Comparison of ENCODE assay signal across 8 mouse cellular contexts in the genomic region with DNA sequence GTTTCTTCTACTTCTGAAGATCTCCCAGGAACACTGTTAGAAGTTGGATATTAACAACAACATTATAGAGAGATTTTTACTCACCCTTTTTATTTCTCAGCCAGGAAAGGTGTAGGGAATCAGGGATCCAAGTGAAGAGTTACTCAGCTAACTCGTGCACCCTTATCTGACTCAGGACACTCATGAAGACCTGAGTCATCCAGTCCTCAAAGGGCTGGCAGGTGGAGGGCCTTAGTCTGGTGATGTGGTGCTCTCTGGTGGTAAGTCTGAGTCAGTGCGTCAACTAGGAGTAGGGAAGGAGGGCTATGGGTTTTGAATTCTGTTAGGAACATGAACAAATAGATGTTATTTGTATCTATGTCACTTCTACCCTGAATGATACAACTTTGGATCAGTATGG. TPM values are rescaled to one million over a fixed set of nuclear protein-coding genes. Genes with fewer than 3 reads are reported as not detected.
DNase-seq lines count a peak whose midpoint lies in the region; ATAC-seq lines count a peak whose summit lies in the region.

No protein-coding gene starts in this region.

- H3K4me1 ChIP-seq in limb, embryonic 11.5 days (ENCODE audit: control insufficient read depth, insufficient read depth, low read length) = no peaks in the 10 kb centered on the region
- 0 out of 2 replicates have a peak, but pooled peaks cover 4% of the 10 kb centered on the region for H3K4me1 ChIP-seq in limb, embryonic 10.5 days
- H3K4me1 ChIP-seq in liver, embryonic 11.5 days (replicated peaks; ENCODE audit: control insufficient read depth, insufficient read depth, low read length) = peaks cover 7% of the 10 kb centered on the region; the same call in 1 of the 2 replicates

- no peak overlapping the region for H3K4me2 ChIP-seq in limb, embryonic 11.5 days (ENCODE audit: low read depth, severe bottlenecking)
- no peak overlapping the region for H3K4me2 ChIP-seq in liver, embryonic 11.5 days

- H3K9ac ChIP-seq in limb, embryonic 11.5 days (ENCODE audit: low read length) = no peak overlapping the region
- H3K9ac ChIP-seq in liver, embryonic 11.5 days (ENCODE audit: low read depth, low read length) = no peak overlapping the region

- no peak overlapping the region for H3K4me3 ChIP-seq in limb, embryonic 11.5 days (ENCODE audit: low read depth, low read length)
- no peak overlapping the region for H3K4me3 ChIP-seq in limb, embryonic 10.5 days
- H3K4me3 ChIP-seq in liver, embryonic 11.5 days (ENCODE audit: low read depth, low read length) = no peak overlapping the region

- no peaks in the 10 kb centered on the region for H3K9me3 ChIP-seq in limb, embryonic 11.5 days (ENCODE audit: control insufficient read depth, low read length)
- H3K9me3 ChIP-seq in limb, embryonic 10.5 days (replicated peaks) = no peaks in the 10 kb centered on the region
- no peaks in the 10 kb centered on the region for H3K9me3 ChIP-seq in liver, embryonic 11.5 days (ENCODE audit: control insufficient read depth, low read length)

- ATAC-seq in limb, embryonic 11.5 days (ENCODE audit: insufficient number of reproducible peaks, low FRiP score, low TSS enrichment, low read depth) = no peak
- ATAC-seq in liver, embryonic 11.5 days (replicated peaks; ENCODE audit: low FRiP score) = peak; percentile 76

- WGBS in limb, embryonic 11.5 days = 10% methylated on average over 2 of the region's 2 CpGs
- WGBS in limb, embryonic 10.5 days = 12% methylated on average over 2 of the region's 2 CpGs
- 4% methylated on average over 2 of the region's 2 CpGs for WGBS in liver, embryonic 11.5 days

- DNase-seq in limb, embryonic 11.5 days (ENCODE audit: low spot score) = peak; percentile 34
- DNase-seq in limb, embryonic 10.5 days (ENCODE audit: low spot score) = no peak
- peak; percentile 65 for DNase-seq in MEL-GATA-1-ER (ENCODE audit: extremely low read depth, low read depth)
- peak; percentile 49 for DNase-seq in c-Kit-negative CD71-positive TER-119-positive erythroid progenitor cells, embryonic 14.5 days (ENCODE audit: low read depth, low spot score)
- peak; percentile 4 for DNase-seq in gonadal fat pad, adult 2 months (ENCODE audit: low read depth)
- DNase-seq in liver, embryonic 11.5 days (ENCODE audit: low spot score) = no peak
- peak; percentile 7 for DNase-seq in right cerebral cortex, postnatal 14 days
- no peak for DNase-seq in gastrocnemius, adult 8-10 months (ENCODE audit: low spot score in 2 of 2)

- H3K27ac ChIP-seq in limb, embryonic 11.5 days (replicated peaks; ENCODE audit: low read depth, low read length) = no peak overlapping the region
- H3K27ac ChIP-seq in limb, embryonic 10.5 days = no peak overlapping the region
- no peak overlapping the region for H3K27ac ChIP-seq in liver, embryonic 11.5 days (ENCODE audit: low read depth, low read length)

- H3K27me3 ChIP-seq in limb, embryonic 11.5 days (ENCODE audit: control insufficient read depth, insufficient read depth, low read length) = no peaks in the 10 kb centered on the region
- H3K27me3 ChIP-seq in limb, embryonic 10.5 days (ENCODE audit: low read depth, poor library complexity, severe bottlenecking) = no peaks in the 10 kb centered on the region
- H3K27me3 ChIP-seq in liver, embryonic 11.5 days (replicated peaks; ENCODE audit: control insufficient read depth, insufficient read depth, low read length) = no peaks in the 10 kb centered on the region

- no peaks in the 10 kb centered on the region for H3K36me3 ChIP-seq in limb, embryonic 11.5 days (ENCODE audit: control insufficient read depth, insufficient read depth, low read length)
- H3K36me3 ChIP-seq in limb, embryonic 10.5 days = no peaks in the 10 kb centered on the region
- no peaks in the 10 kb centered on the region for H3K36me3 ChIP-seq in liver, embryonic 11.5 days (ENCODE audit: control insufficient read depth, insufficient read depth, low read length)

RNA-seq across cellular contexts. Expression of a gene that starts 47.2 kb away (rescaled TPM):
- polyA plus RNA-seq in limb, embryonic 11.5 days (2014; fragmentation: Nextera tagmentation; extraction: Ambion mirVana) = not detected in 2 replicates
- not detected in 2 replicates for polyA plus RNA-seq in limb, embryonic 10.5 days (2016; fragmentation: Nextera tagmentation; extraction: Ambion mirVana)
- polyA plus RNA-seq in gonadal fat pad, adult 2 months (2012; rRNA removed) = 0.15 and 0.37 TPM in 2 replicates
- not detected in 2 replicates for polyA plus RNA-seq in liver, embryonic 11.5 days (2014; fragmentation: Nextera tagmentation; extraction: Ambion mirVana)
- not detected for total RNA-seq in gastrocnemius, adult 8-10 months (2022)

RNA-seq across cellular contexts. Expression of a gene that starts 49.4 kb away (rescaled TPM):
- polyA plus RNA-seq in limb, embryonic 11.5 days (2014; fragmentation: Nextera tagmentation; extraction: Ambion mirVana) = 5.3 and 5.5 TPM in 2 replicates
- 4.8 and 6.0 TPM in 2 replicates for polyA plus RNA-seq in limb, embryonic 10.5 days (2016; fragmentation: Nextera tagmentation; extraction: Ambion mirVana)
- polyA plus RNA-seq in gonadal fat pad, adult 2 months (2012; rRNA removed) = 39.0 and 40.1 TPM in 2 replicates
- 11.1 and 12.8 TPM in 2 replicates for polyA plus RNA-seq in liver, embryonic 11.5 days (2014; fragmentation: Nextera tagmentation; extraction: Ambion mirVana)
- 10 to 100 TPM in 1 of 4 experiments, 1 to 10 TPM in 3; 4.2 to 13.6 (median 8.2) TPM for total RNA-seq in gastrocnemius, adult 8-10 months (2022)

Comparison
In these comparisons a context has a peak if more than half of its experiments do, and no peak if none do; other contexts are left out.
1. DNase-seq: peak in limb, embryonic 11.5 days (single experiment), MEL-GATA-1-ER (single experiment), c-Kit-negative CD71-positive TER-119-positive erythroid progenitor cells, embryonic 14.5 days (single experiment), gonadal fat pad, adult 2 months (single experiment) and right cerebral cortex, postnatal 14 days (single experiment); none in limb, embryonic 10.5 days (single experiment), liver, embryonic 11.5 days (single experiment) and gastrocnemius, adult 8-10 months (0 of 2).